Mouse (Mus musculus) E14TG2a.4 (cell line): ENCODE data around the gene Tenm4.

Experiments
- CTCF ChIP-seq: conservative IDR thresholded peaks from 2 replicates; pipeline ENCODE4 v1.5.1; 2014; ENCODE audit warnings: low read length
- NANOG ChIP-seq: IDR thresholded peaks from 2 replicates; pipeline ENCODE4 v1.6.1; 2014; ENCODE audit warnings: borderline replicate concordance, low read length, mixed read lengths
- POU5F1 ChIP-seq: IDR thresholded peaks from 2 replicates; pipeline ENCODE4 v1.6.1; 2014; ENCODE audit warnings: low read length, borderline replicate concordance

DNA sequence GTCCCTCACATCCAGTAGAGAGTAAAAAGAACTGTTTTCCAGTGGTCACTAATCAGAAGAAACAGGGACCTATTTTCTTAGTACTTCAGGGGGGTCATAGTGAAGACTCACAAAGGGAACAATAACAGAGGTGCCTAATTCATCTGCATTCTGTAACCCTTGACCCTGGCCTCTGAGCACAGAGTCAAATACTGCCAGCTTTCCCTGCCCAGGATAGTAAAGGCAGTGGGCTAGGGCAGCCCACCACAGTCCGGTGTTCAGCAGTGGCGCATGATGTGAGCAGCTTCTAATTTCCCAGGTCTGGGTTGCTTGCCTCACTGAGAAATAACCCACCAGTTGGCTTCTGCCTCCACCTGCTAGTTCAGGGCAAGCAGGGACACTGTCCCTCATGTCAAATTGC is 221.6 kb downstream of the Tenm4 start:
- TF ChIP-seq CTCF (no peak), NANOG (no peak), POU5F1 (no peak)
